Mouse (Mus musculus) neural tube, embryonic 11.5 days (tissue): ENCODE results near the gene H2-M5. TPM values are rescaled to one million over a fixed set of nuclear protein-coding genes. Genes with fewer than 3 reads are reported as not detected.

Experiments
- ATAC-seq: fragments of 200-750 bp; cut with Nextera tagmentation; 2 replicates; pipeline ENCODE4 v1.8.0; 2017; ENCODE audit warnings: moderate number of reproducible peaks, mild to moderate bottlenecking, moderate TSS enrichment, moderate library complexity; ENCODE audit not compliant: insufficient read depth, low FRiP score, low TSS enrichment
- DNase-seq: peaks from one replicate; pipeline ENCODE4 v3.0.0-alpha.2; 2015; ENCODE audit warnings: low spot score
- H3K27ac ChIP-seq: fragments of 300-500 bp; sonication (generic); 2 replicates; pipeline ENCODE4 v1.5.1; 2014; ENCODE audit warnings: low read depth, mild to moderate bottlenecking, low read length
- H3K27me3 ChIP-seq: fragments of 300-500 bp; sonication (generic); 2 replicates; pipeline ENCODE4 v1.6.1; 2014; ENCODE audit warnings: mild to moderate bottlenecking, low read length, mixed read lengths; ENCODE audit not compliant: control insufficient read depth, insufficient read depth
- H3K36me3 ChIP-seq: fragments of 300-500 bp; sonication (generic); 2 replicates; pipeline ENCODE4 v1.6.1; 2014; ENCODE audit warnings: mild to moderate bottlenecking, low read length, moderate library complexity, mixed read lengths; ENCODE audit not compliant: control insufficient read depth, insufficient read depth
- H3K4me1 ChIP-seq: fragments of 300-500 bp; sonication (generic); 2 replicates; pipeline ENCODE4 v1.6.1; 2014; ENCODE audit warnings: low read length, mixed read lengths; ENCODE audit not compliant: control insufficient read depth, insufficient read depth
- H3K4me2 ChIP-seq: fragments of 300-500 bp; sonication (generic); 2 replicates; pipeline ENCODE4 v1.6.1; 2014; ENCODE audit warnings: low read depth, mild to moderate bottlenecking, moderate library complexity
- H3K4me3 ChIP-seq: fragments of 300-500 bp; sonication (generic); 2 replicates; pipeline ENCODE4 v1.5.1; 2014; ENCODE audit warnings: low read depth, low read length
- H3K9ac ChIP-seq: fragments of 300-500 bp; sonication (generic); 2 replicates; pipeline ENCODE4 v1.6.1; 2014; ENCODE audit warnings: mild to moderate bottlenecking, low read length
- H3K9me3 ChIP-seq: fragments of 300-500 bp; sonication (generic); 2 replicates; pipeline ENCODE4 v1.6.1; 2016; ENCODE audit warnings: low read length; ENCODE audit not compliant: control insufficient read depth
- WGBS: fragments of 180-500 bp; shearing (Covaris S2); extraction: QIAGEN DNeasy Blood & Tissue Kit; methylation state at CpG from one replicate; pipeline ENCODE4 v1.1.7; 2014; 5-methylcytosine and 5-hydroxymethylcytosine counted together
- polyA plus RNA-seq: library from polyadenylated mRNA; unstranded; fragments of >200 nt; fragmentation: Nextera tagmentation; extraction: Ambion mirVana; gene quantifications from 2 replicates; pipeline ENCODE4 v1.2.1, GENCODE M21; 2014

Gene H2-M5
- polyA plus RNA-seq, 1 experiment from 2014 or later, result 1.1 TPM

DNA sequence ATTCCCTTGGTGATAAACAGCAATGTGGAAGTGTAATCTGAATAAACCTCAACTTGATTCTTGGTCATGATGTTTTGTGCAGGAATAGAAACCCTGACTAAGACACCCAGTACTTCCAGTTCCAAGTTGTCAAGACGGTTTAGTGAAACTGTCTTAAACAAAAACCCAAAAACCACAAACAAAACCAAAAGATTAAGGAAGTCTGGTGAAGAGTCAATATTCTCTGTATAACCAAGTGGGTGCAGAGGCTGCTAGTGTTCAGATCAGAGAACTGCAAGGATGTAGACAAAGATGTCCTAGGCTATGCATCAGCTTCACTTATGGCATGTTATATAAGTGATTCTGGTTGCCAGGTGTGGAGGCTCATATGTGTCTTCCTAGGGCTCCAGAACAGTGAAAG lies 22.5 kb downstream of the H2-M5 start:
- H3K27ac ChIP-seq, result no peak overlapping the region
- 81% methylated on average over 1 of the region's 1 CpGs for WGBS
- H3K27me3 ChIP-seq, result no peaks in the 10 kb centered on the region
- DNase-seq (no peak), ATAC-seq (no peak)
- H3K9me3 ChIP-seq, result no peaks in the 10 kb centered on the region
- no peaks in the 10 kb centered on the region for H3K4me1 ChIP-seq
- H3K36me3 ChIP-seq, result no peaks in the 10 kb centered on the region
- no peak overlapping the region for H3K4me3 ChIP-seq
- H3K9ac ChIP-seq, result no peak overlapping the region
- H3K4me2 ChIP-seq, result no peak overlapping the region

DNA sequence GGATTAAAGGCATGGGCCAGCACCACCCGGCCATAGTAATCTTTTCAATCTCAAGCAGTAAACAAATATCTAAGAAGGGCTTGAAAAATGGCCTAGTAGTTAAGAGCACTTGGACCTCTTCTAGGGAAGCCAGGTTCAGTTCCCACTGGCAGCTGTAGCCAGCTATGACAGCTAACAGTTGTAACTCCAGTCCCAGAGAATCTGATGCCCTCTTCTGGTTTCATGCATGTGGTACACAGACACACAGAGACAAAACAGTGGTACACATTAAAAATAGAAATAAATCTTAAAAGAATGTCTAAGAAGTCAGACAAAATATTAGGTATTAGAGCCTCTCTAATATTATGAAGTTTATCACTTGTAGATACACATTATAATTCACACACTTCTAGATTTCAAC lies 28.2 kb downstream of the H2-M5 start:
- DNase-seq, result no peak
- ATAC-seq, result no peak
- Histone ChIP-seq H3K36me3 (no peaks in the 10 kb centered on the region), H3K27ac (no peak overlapping the region), H3K9me3 (no peaks in the 10 kb centered on the region), H3K4me1 (peaks cover 11% of the 10 kb centered on the region), H3K4me3 (no peak overlapping the region), H3K27me3 (no peaks in the 10 kb centered on the region), H3K9ac (no peak overlapping the region), H3K4me2 (no peak overlapping the region)
- WGBS, result 82% methylated on average over 1 of the region's 1 CpGs

DNA sequence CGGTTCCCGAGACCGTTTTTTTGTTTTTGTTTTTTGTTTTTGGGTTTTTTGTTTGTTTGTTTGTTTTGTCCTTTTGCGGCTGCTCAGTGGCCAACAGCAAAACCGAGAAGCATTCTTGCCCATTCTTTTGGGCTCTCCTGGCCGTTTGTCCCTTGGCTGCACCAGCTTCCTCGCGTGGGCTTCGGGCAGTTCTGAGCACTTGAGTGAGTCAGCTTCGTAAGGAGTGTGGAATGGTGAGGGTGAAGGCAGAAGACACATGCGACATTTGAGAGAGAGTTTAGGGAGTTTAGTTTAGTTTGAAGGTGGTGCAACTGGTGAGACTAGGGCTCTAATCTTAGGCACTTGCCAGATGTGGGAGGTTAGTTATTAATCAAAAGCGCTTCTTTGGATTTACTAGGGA lies 30.5 kb downstream of the H2-M5 start:
- H3K4me2 ChIP-seq, result peak overlapping the region; percentile 81
- peak overlapping the region; percentile 74 for H3K4me3 ChIP-seq
- H3K9ac ChIP-seq, result peak overlapping the region; percentile 76
- no peak for DNase-seq
- H3K4me1 ChIP-seq, result peaks cover 11% of the 10 kb centered on the region
- no peaks in the 10 kb centered on the region for H3K36me3 ChIP-seq
- no peak overlapping the region for H3K27ac ChIP-seq
- WGBS, result 13% methylated on average over 12 of the region's 12 CpGs
- H3K27me3 ChIP-seq, result no peaks in the 10 kb centered on the region
- no peaks in the 10 kb centered on the region for H3K9me3 ChIP-seq
- ATAC-seq, result 0 out of 2 replicates have a peak, but pooled peaks have one; percentile 13

DNA sequence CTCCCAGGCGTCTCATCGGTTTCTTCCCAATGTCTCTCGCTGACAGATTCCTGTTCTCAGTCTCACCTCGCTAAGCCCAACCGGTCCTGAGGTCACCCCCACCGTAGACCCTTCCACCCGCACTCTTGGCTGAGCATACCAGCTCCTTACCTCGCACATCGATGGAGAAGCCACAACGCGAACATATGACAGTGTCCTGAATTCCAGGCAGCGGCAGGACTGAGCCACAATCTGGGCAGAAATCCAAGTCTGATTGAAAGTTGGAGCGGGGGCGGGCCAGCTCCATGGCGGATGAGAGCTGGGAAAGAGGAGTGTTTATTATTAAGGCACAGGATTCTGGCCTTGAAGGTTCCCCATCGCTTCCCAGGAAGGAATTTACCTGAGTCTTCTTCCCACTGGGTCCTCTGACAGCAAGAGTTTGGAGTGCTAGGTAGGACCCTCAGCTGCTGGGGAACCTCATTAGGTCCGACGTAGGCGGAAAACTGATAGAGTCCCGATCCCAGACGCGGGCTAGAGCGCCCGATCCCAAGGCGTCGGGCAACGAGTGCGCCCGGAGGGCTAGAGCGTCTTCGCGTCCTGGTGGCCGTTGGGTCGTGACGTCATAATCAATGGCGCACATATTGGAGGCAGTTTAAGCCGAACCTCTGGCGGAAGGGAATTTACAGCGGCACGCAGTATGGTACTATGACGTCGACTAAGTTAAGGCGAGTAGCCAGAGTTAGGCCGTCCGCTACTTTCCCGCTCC lies 31.2 kb downstream of the H2-M5 start, which contains the start of the genes Znrd1 and Znrd1as:
Znrd1 (minus strand) TSS at position 561 of the 745 bp plus-strand sequence.
Znrd1as (plus strand) TSS at position 594 of the 745 bp plus-strand sequence.
- peak; percentile 97 for ATAC-seq
- no peaks in the 10 kb centered on the region for H3K9me3 ChIP-seq
- peak within 1 kb of the TSS; percentile 74 for H3K4me3 ChIP-seq
- WGBS, result under 1% methylated on average over 46 of the region's 46 CpGs
- no peaks in the 10 kb centered on the region for H3K27me3 ChIP-seq
- H3K27ac ChIP-seq, result no peak within 1 kb of the TSS
- no peaks in the 10 kb centered on the region for H3K36me3 ChIP-seq
- H3K9ac ChIP-seq, result peak within 1 kb of the TSS; percentile 76
- DNase-seq, result peak; percentile 98
- H3K4me2 ChIP-seq, result peak within 1 kb of the TSS; percentile 81
- H3K4me1 ChIP-seq, result peaks cover 11% of the 10 kb centered on the region

DNA sequence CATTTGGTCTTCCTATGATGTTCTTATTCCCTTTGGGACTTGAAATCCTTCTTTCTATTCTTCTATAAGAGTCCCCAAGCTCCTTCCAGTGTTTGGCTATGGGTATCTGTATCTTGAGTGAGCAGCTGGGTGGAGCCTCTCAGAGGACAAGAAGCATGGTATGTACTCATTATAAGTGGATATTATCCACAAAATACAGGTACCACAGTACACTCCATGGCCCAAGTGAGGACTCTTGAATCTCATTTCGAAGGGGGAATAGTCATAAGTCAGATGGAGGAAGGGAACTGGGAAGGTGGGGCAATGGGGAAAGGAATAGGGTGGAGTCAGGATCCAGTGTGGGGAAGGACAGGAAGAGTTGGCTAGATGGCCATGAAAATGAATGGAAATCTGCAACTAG lies 36.3 kb downstream of the H2-M5 start:
- Histone ChIP-seq H3K27ac (no peak overlapping the region), H3K27me3 (no peaks in the 10 kb centered on the region), H3K9ac (no peak overlapping the region), H3K4me3 (no peak overlapping the region), H3K4me1 (peaks cover 15% of the 10 kb centered on the region), H3K36me3 (peaks cover 2% of the 10 kb centered on the region; the same call in 1 of the 2 replicates), H3K4me2 (no peak overlapping the region), H3K9me3 (no peaks in the 10 kb centered on the region)
- WGBS, result 83% methylated on average over 1 of the region's 1 CpGs
- DNase-seq (no peak), ATAC-seq (no peak)

DNA sequence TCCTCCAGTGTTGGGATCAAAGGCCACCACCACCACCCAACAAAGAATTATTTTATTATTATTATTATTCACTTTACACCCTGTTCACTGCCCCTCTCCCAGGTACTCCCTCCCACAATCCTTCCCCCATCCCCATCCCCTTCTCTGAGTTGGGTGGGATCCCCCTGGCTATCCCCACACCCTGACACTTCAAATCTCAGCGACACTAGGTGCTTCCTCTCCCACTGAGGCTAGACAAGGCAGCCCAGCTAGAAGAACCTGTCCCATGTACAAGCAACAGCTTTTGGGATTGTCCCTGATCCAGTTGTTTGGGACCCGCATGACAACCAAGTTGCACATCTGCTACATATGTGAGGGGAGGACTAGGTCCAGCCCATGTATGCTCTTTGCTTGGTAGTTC lies 36.7 kb downstream of the H2-M5 start:
- WGBS, result 91% methylated on average over 2 of the region's 2 CpGs
- Histone ChIP-seq H3K4me1 (peaks cover 13% of the 10 kb centered on the region), H3K4me2 (no peak overlapping the region), H3K27ac (no peak overlapping the region), H3K9ac (no peak overlapping the region), H3K27me3 (no peaks in the 10 kb centered on the region), H3K4me3 (no peak overlapping the region), H3K9me3 (no peaks in the 10 kb centered on the region), H3K36me3 (peaks cover 2% of the 10 kb centered on the region; the same call in 1 of the 2 replicates)
- no peak for ATAC-seq
- DNase-seq, result no peak

DNA sequence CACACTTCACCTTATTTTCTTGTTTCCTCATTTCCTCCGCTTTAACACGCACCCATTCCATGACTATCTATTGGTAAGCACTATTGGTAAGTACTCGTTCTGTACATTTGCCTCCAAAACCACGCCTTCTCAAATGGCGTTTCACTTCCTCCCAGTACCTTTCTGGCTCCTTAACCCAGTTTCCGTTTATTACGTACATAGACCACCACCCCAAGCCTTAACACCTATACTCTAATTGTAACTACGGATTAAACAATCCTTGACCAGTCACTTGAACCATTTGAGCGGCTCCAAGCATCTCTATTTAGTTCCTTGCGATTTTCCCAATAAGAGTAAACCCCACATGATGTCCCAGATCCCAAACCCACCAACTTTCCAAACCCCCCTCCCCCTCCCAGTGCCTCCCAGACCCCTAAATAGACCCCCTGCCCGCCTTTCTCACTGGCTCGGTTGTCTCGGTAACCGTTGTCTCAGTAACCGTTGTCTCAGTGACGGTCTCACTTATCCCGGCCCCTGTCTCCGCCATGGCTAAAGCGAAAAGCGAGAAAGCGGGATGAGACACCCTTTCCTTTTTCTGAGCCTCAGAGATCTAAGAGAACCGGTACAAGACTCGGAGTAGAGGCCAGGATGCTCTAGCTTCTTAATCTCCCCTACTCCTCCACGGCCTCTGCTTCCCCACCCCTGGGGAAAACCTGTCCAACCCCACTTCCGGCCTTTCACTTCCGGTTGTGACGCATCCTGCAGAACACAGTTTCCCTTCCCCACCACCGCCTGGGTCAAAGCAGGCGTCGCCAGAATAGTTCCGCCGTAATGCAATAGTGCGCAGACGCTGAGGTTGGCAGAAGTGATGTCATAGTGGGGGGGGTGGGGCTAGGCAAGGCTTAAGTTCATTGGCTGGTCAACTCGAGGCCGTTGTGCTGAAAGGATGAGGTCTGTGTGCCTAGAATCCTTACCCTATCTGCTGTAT lies 38.1 kb downstream of the H2-M5 start, which contains the start of gene Ppp1r11:
Ppp1r11 (minus strand) TSS at position 761 of the 967 bp plus-strand sequence.
- Histone ChIP-seq H3K27ac (peak within 1 kb of the TSS; percentile 76), H3K4me3 (peak within 1 kb of the TSS; percentile 64), H3K4me1 (peaks cover 11% of the 10 kb centered on the region; the same call in 1 of the 2 replicates), H3K4me2 (peak within 1 kb of the TSS; percentile 74), H3K36me3 (peaks cover 2% of the 10 kb centered on the region; the same call in 1 of the 2 replicates), H3K9me3 (no peaks in the 10 kb centered on the region), H3K9ac (peak within 1 kb of the TSS; percentile 63), H3K27me3 (no peaks in the 10 kb centered on the region; the same call in 1 of the 2 replicates)
- ATAC-seq (peak; percentile 94), DNase-seq (peak; percentile 97)
- 3% methylated on average over 36 of the region's 36 CpGs for WGBS

DNA sequence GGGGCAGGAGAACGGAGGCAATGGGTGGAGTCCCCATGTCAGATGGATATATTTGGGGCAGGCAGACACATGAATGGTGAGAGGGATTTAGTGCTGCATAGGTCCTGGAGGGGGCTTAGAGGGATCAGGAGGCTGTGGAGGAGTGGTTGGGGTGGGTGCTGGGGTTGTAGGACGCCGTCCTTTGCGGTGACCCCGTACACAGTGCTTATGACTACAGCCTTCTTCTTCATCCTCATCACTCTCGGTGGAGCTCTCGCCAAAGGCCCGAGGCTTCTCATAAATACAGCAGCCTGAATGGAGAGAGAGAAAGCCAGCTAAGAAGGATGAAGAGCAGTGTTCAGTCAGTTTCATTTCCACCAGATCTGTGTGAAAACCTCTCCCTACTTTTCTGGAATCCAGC lies 40.1 kb downstream of the H2-M5 start:
- H3K27me3 ChIP-seq, result peaks cover 11% of the 10 kb centered on the region; the same call in 1 of the 2 replicates
- H3K9ac ChIP-seq, result no peak overlapping the region
- no peaks in the 10 kb centered on the region for H3K9me3 ChIP-seq
- 90% methylated on average over 8 of the region's 8 CpGs for WGBS
- ATAC-seq, result no peak
- no peak for DNase-seq
- peaks cover 2% of the 10 kb centered on the region; the same call in 1 of the 2 replicates for H3K36me3 ChIP-seq
- H3K4me2 ChIP-seq, result no peak overlapping the region
- H3K4me1 ChIP-seq, result peaks cover 11% of the 10 kb centered on the region; the same call in 1 of the 2 replicates
- no peak overlapping the region for H3K4me3 ChIP-seq
- H3K27ac ChIP-seq, result no peak overlapping the region
